Mouse (Mus musculus): ENCODE results near the gene Vipas39. TPM values are rescaled to one million over a fixed set of nuclear protein-coding genes. Genes with fewer than 3 reads are reported as not detected.

Gene Vipas39
- polyA plus RNA-seq, 3 experiments from 2014 or later = 31.3 to 41.3 (median 38.9) TPM

DNA sequence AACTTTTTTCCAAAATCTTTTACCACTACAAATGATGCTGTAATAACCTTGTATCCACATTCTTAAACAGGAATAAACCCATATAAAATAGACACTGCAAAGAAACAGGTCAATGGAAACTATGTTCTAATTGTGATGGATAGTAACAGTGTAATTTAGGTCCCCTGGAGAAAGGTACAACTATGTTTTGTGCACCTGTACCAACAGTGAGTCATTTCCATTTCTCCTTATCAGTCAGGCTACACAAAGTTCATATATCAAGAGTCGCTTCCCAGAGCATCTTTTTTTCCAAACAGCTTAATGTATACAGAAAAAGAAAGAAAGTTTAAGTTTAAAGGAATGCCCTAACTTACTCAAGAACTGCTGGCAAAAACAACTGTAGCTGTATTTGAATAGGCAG lies 71.0 kb downstream of the Vipas39 start:
- ATAC-seq = no peak

DNA sequence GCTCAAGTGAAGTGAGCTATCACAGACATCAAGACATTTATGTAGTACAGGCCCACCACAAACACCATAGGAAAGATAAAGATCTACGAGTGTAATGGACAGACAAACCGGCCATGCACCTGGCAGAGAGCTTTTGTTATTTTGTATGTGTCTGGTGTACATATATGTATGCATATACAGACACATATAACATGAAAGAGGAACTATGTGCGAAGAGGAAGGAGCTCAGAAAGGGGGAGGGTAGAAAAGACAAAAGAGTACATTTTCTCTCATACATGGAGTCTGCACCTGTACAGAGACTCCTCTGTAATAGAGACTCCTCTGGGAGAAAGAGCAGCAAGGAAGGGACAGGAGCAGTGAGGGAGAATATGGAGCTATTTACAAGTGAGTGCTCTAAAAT lies 73.0 kb downstream of the Vipas39 start:
- ATAC-seq = no peak

Other genes with a start within 250 kb of the Vipas39 start
- gene Tmem63c, start 244.9 kb downstream of the Vipas39 start, polyA plus RNA-seq (2017; shearing (Covaris generic)) = 1 to 10 TPM in 2 of 3 experiments, under 1 TPM in 1; 0.78 to 3.8 (median 1.1) TPM
- not detected for gene Ngb, start 163.7 kb downstream of the Vipas39 start, polyA plus RNA-seq (2017; shearing (Covaris generic))
- 10 to 100 TPM; 10.5 to 21.8 (median 13.0) TPM for gene Gstz1, start 119.1 kb downstream of the Vipas39 start, polyA plus RNA-seq (2017; shearing (Covaris generic))
- 1 to 10 TPM in 2 of 3 experiments, under 1 TPM in 1; 0.69 to 1.1 (median 1.1) TPM for gene Pomt2, start 118.3 kb downstream of the Vipas39 start, polyA plus RNA-seq (2017; shearing (Covaris generic))
- 1 to 10 TPM; 1.9 to 4.5 (median 1.9) TPM for gene Samd15, start 66.5 kb downstream of the Vipas39 start, polyA plus RNA-seq (2017; shearing (Covaris generic))
- 1 to 10 TPM; 3.5 to 4.4 (median 3.5) TPM for gene Tmed8, start 65.8 kb downstream of the Vipas39 start, polyA plus RNA-seq (2017; shearing (Covaris generic))
- 1 to 10 TPM in 1 of 3 experiments, under 1 TPM in 2; 0.72 to 1.1 (median 0.85) TPM for gene Noxred1, start 27.5 kb downstream of the Vipas39 start, polyA plus RNA-seq (2017; shearing (Covaris generic))
- 100 to 1,000 TPM; 117 to 133 (median 126) TPM for gene Ahsa1, start 223 bp upstream of the Vipas39 start, polyA plus RNA-seq (2017; shearing (Covaris generic))
- not detected for gene Ism2, start 33.4 kb upstream of the Vipas39 start, polyA plus RNA-seq (2017; shearing (Covaris generic))
- 10 to 100 TPM; 69.9 to 85.2 (median 72.4) TPM for gene Sptlc2, start 122.1 kb upstream of the Vipas39 start, polyA plus RNA-seq (2017; shearing (Covaris generic))
- gene Slirp, start 177.6 kb upstream of the Vipas39 start, polyA plus RNA-seq (2017; shearing (Covaris generic)) = 100 to 1,000 TPM in 2 of 3 experiments, 10 to 100 TPM in 1; 83.7 to 126 (median 118) TPM
- 10 to 100 TPM; 44.0 to 72.1 (median 63.5) TPM for gene Alkbh1, start 177.8 kb upstream of the Vipas39 start, polyA plus RNA-seq (2017; shearing (Covaris generic))
- gene Snw1, start 206.0 kb upstream of the Vipas39 start, polyA plus RNA-seq (2017; shearing (Covaris generic)) = 100 to 1,000 TPM; 207 to 236 (median 223) TPM
- gene Gm5788, start 228.5 kb upstream of the Vipas39 start, polyA plus RNA-seq (2017; shearing (Covaris generic)) = not detected
- not detected for gene Gm8300, start 248.1 kb upstream of the Vipas39 start, polyA plus RNA-seq (2017; shearing (Covaris generic))